Mouse (Mus musculus): Measurements from ENCODE around the gene Prkaa1. TPM values are rescaled to one million over a fixed set of nuclear protein-coding genes. Genes with fewer than 3 reads are reported as not detected.

Prkaa1 gene
- polyA plus RNA-seq, 1 experiment: 20.6 TPM

DNA sequence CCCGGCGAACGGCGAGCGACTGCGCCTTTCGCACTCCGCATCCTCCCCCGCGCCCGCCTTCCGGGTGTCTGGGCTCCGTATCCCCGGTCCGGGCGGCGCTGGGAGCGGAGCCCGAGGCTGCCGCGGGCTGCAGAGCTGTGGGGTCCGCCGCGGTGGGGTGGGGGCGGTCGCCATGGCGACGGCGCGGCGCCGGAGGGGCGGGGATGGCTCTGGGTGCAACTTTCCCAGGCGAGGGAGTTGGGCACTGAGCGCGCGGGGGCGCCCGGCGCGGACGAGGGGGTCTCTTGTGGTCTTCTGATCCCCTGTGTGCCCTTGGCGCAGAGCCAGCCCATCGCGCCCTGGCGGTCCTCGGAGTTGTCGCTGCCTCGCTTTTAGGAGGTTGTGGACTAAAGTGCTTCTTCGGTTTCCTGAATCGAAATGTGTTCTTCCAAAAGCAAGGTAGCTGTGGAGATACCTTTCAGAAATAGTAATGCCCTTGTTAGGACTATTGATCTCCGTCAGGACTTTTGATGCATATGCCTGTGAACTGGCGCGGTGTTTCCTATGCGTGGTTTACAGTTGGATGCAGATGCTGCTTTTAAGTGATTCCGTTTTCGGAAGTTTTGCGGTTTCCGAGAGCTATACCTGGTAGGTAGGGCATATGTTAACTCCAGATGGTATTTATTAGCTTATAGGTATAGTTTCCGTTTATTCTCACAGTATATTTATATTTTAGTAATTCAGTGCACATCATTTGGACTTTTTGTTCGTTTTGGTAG, 539 bp downstream of the Prkaa1 start:
- H3K4me1 ChIP-seq (ENCODE audit: control insufficient read depth, insufficient read depth, low read length): peaks cover 3% of the 10 kb centered on the region; the same call in 1 of the 2 replicates
- under 1% methylated on average over 58 of the region's 61 CpGs for WGBS

DNA sequence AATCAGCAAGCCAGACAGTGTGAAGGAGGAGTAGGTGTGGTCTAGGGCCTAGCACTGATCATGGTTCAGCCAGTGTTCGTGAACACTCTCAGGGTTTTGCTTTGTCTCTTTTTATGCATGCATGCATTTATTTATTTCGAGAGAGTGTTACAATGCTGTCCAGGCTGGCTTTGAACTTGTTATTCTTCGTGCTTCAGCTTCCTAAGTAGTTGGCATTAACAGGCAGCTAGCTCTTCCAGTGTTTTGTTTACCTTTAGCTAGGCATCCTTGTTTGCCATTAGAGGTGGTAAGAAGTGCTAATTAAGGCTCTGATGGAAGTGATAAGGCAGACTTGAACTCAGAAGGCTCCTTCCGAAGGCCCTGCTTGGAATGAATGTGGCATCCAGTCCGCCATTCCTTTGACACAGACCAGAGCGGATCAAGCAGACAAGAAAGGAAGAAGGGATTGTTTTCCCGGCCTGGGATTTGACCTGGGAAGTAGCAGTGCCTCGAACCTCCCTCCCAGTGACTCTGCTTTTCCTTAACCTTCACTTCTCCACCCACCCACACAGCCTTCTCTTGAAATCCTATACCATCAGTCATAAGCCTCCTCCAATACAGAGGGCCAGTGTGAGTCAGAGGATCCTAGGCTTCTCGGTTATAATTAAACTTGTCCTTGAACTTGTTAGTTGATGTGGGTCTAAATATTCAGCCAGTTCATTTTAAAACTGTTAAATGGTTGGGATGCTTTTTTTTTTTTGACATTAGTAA, 1.7 kb downstream of the Prkaa1 start:
- 58% methylated on average over 9 of the region's 9 CpGs for WGBS
- H3K4me1 ChIP-seq (ENCODE audit: control insufficient read depth, insufficient read depth, low read length): peaks cover 3% of the 10 kb centered on the region; the same call in 1 of the 2 replicates
- no peak for TF ChIP-seq POLR2A (IDR thresholded peaks at IDR 0.05; ENCODE audit: borderline replicate concordance, insufficient read depth, low read length)
- no peak for TF ChIP-seq CTCF (IDR thresholded peaks at IDR 0.05; ENCODE audit: borderline replicate concordance, insufficient read depth, low read depth, low read length)
- H3K27ac ChIP-seq (ENCODE audit: insufficient read depth, low read length): no peak overlapping the region
- DNase-seq: no peak
- no peaks in the 10 kb centered on the region for H3K27me3 ChIP-seq (ENCODE audit: control insufficient read depth, insufficient read depth, low read length)
- H3K4me3 ChIP-seq (replicated peaks; ENCODE audit: insufficient read depth, low read depth, low read length): peak overlapping the region; percentile 39

More for the DNA sequence above, 539 bp downstream of the Prkaa1 start:
- no peak for TF ChIP-seq POLR2A (IDR thresholded peaks at IDR 0.05; ENCODE audit: borderline replicate concordance, insufficient read depth, low read length)
- TF ChIP-seq CTCF (IDR thresholded peaks at IDR 0.05; ENCODE audit: borderline replicate concordance, insufficient read depth, low read depth, low read length): no peak
- Histone ChIP-seq H3K27me3 (ENCODE audit: control insufficient read depth, insufficient read depth, low read length) (no peaks in the 10 kb centered on the region), H3K27ac (ENCODE audit: insufficient read depth, low read length) (peak overlapping the region; percentile 73), H3K4me3 (replicated peaks; ENCODE audit: insufficient read depth, low read depth, low read length) (peak overlapping the region; percentile 60)
- peak in 1 of 2 experiments; percentile 71 for DNase-seq

- peaks cover 3% of the 10 kb centered on the region; the same call in 1 of the 2 replicates for H3K4me1 ChIP-seq (ENCODE audit: control insufficient read depth, insufficient read depth, low read length)
- TF ChIP-seq CTCF (IDR thresholded peaks at IDR 0.05; ENCODE audit: borderline replicate concordance, insufficient read depth, low read depth, low read length) (no peak), POLR2A (IDR thresholded peaks at IDR 0.05; ENCODE audit: borderline replicate concordance, insufficient read depth, low read length) (no peak)
- H3K27ac ChIP-seq (ENCODE audit: insufficient read depth, low read length): no peak overlapping the region
- WGBS: 90% methylated on average over 4 of the region's 4 CpGs
- no peaks in the 10 kb centered on the region for H3K27me3 ChIP-seq (ENCODE audit: control insufficient read depth, insufficient read depth, low read length)
- no peak for DNase-seq
- H3K4me3 ChIP-seq (replicated peaks; ENCODE audit: insufficient read depth, low read depth, low read length): no peak overlapping the region
Measured at GRCm38 (mm10) chr15:5149187-5149586, 5.5 kb downstream of the Prkaa1 start.

DNA sequence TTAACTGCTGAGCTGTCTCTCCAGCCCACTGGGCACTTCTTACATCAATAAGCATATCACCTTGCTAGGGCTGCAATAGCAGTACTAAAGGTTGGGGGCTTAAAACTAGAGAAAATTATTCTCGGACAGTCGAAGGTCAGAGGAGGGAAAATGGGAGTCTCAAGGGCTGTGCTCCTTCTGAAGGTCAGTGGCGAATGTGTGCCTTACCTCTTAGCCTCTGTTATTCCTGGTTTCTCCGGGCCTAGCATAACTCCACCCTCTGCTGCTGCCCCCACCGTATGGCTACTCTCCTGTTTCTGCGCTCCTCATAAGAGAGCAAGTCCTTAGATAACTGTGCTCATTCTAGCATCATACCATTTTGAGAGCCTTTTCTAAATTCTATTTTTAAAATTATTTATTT, 8.5 kb downstream of the Prkaa1 start:
- TF ChIP-seq CTCF (IDR thresholded peaks at IDR 0.05; ENCODE audit: borderline replicate concordance, insufficient read depth, low read depth, low read length) (no peak), POLR2A (IDR thresholded peaks at IDR 0.05; ENCODE audit: borderline replicate concordance, insufficient read depth, low read length) (no peak)
- no peak overlapping the region for H3K27ac ChIP-seq (ENCODE audit: insufficient read depth, low read length)
- DNase-seq: no peak
- no peak overlapping the region for H3K4me3 ChIP-seq (replicated peaks; ENCODE audit: insufficient read depth, low read depth, low read length)
- no peaks in the 10 kb centered on the region; the same call in 1 of the 2 replicates for H3K4me1 ChIP-seq (ENCODE audit: control insufficient read depth, insufficient read depth, low read length)
- H3K27me3 ChIP-seq (ENCODE audit: control insufficient read depth, insufficient read depth, low read length): no peaks in the 10 kb centered on the region
- 96% methylated on average over 6 of the region's 6 CpGs for WGBS

DNA sequence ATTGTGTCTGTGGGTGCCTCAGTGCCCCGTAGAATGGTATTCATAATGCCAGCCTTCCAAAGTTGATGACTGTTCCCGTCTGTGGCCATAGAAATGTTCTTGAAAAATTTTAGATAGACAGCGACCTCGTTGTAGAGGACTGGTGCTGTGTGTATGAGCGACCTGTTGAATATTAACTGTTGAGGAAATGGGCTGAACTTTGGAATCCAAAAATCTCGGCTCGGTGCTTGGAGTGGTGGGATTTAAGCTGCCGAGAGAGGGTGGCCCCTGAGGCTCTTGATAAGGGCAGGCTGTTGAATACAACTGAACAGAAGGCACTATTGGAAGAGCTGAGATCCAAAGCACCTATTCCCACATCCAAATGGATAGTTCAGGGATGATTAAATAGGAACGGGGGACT, 11.0 kb downstream of the Prkaa1 start:
- H3K27ac ChIP-seq (ENCODE audit: insufficient read depth, low read length): no peak overlapping the region
- H3K4me3 ChIP-seq (replicated peaks; ENCODE audit: insufficient read depth, low read depth, low read length): no peak overlapping the region
- DNase-seq: no peak
- 82% methylated on average over 9 of the region's 9 CpGs for whole genome bisulfite sequencing
- TF ChIP-seq POLR2A (IDR thresholded peaks at IDR 0.05; ENCODE audit: borderline replicate concordance, insufficient read depth, low read length): no peak
- TF ChIP-seq CTCF (IDR thresholded peaks at IDR 0.05; ENCODE audit: borderline replicate concordance, insufficient read depth, low read depth, low read length): no peak
- no peaks in the 10 kb centered on the region for H3K27me3 ChIP-seq (ENCODE audit: control insufficient read depth, insufficient read depth, low read length)
- H3K4me1 ChIP-seq (ENCODE audit: control insufficient read depth, insufficient read depth, low read length): no peaks in the 10 kb centered on the region; the same call in 1 of the 2 replicates

GRCm38 (mm10) chr15:5155093-5155492, 11.4 kb downstream of the Prkaa1 start:
- H3K4me1 ChIP-seq (ENCODE audit: control insufficient read depth, insufficient read depth, low read length): no peaks in the 10 kb centered on the region; the same call in 1 of the 2 replicates
- no peak overlapping the region for H3K4me3 ChIP-seq (replicated peaks; ENCODE audit: insufficient read depth, low read depth, low read length)
- H3K27me3 ChIP-seq (ENCODE audit: control insufficient read depth, insufficient read depth, low read length): no peaks in the 10 kb centered on the region
- DNase-seq: no peak
- no peak overlapping the region for H3K27ac ChIP-seq (ENCODE audit: insufficient read depth, low read length)
- TF ChIP-seq POLR2A (IDR thresholded peaks at IDR 0.05; ENCODE audit: borderline replicate concordance, insufficient read depth, low read length) (no peak), CTCF (IDR thresholded peaks at IDR 0.05; ENCODE audit: borderline replicate concordance, insufficient read depth, low read depth, low read length) (no peak)
- WGBS: 36% methylated on average over 5 of the region's 5 CpGs

GRCm38 (mm10) chr15:5156355-5156754, 12.7 kb downstream of the Prkaa1 start:
- H3K4me1 ChIP-seq (ENCODE audit: control insufficient read depth, insufficient read depth, low read length): no peaks in the 10 kb centered on the region; the same call in 1 of the 2 replicates
- TF ChIP-seq POLR2A (IDR thresholded peaks at IDR 0.05; ENCODE audit: borderline replicate concordance, insufficient read depth, low read length): no peak
- no peak for TF ChIP-seq CTCF (IDR thresholded peaks at IDR 0.05; ENCODE audit: borderline replicate concordance, insufficient read depth, low read depth, low read length)
- no peaks in the 10 kb centered on the region for H3K27me3 ChIP-seq (ENCODE audit: control insufficient read depth, insufficient read depth, low read length)
- 80% methylated on average over 4 of the region's 4 CpGs for WGBS
- DNase-seq: no peak
- H3K4me3 ChIP-seq (replicated peaks; ENCODE audit: insufficient read depth, low read depth, low read length): no peak overlapping the region
- H3K27ac ChIP-seq (ENCODE audit: insufficient read depth, low read length): no peak overlapping the region
